Mouse (Mus musculus): ENCODE measurements around the gene Sis.

The Sis gene

GRCm38 (mm10) chr3:72967675-72968074 is at the start of gene Sis:
Gene Sis (minus strand): TSS chr3:72967863.
- DNase-seq = no peak

- no peak for DNase-seq
Measured at GRCm38 (mm10) chr3:73006045-73006444, 38.4 kb upstream of the Sis start.

GRCm38 (mm10) chr3:73002933-73003696 is 35.5 kb upstream of the Sis start:
- DNase-seq = no peak

- no peak for DNase-seq
Measured at GRCm38 (mm10) chr3:72997517-72997916, 29.9 kb upstream of the Sis start.

GRCm38 (mm10) chr3:72990992-72991391 is 23.3 kb upstream of the Sis start:
- DNase-seq = no peak

- no peak for DNase-seq
Measured at GRCm38 (mm10) chr3:72976602-72977001, 8.9 kb upstream of the Sis start.

- DNase-seq = no peak
Measured at GRCm38 (mm10) chr3:72918919-72919526, 48.6 kb downstream of the Sis start.

- DNase-seq = no peak
Measured at GRCm38 (mm10) chr3:72882501-72882900, 85.2 kb downstream of the Sis start.

GRCm38 (mm10) chr3:72868141-72868540 is 99.5 kb downstream of the Sis start:
- no peak for DNase-seq

GRCm38 (mm10) chr3:72858738-72859137 is 108.9 kb downstream of the Sis start:
- DNase-seq = no peak

- no peak for DNase-seq
Measured at GRCm38 (mm10) chr3:72855405-72855804, 112.3 kb downstream of the Sis start.

GRCm38 (mm10) chr3:72840641-72841040 is 127.0 kb downstream of the Sis start:
- DNase-seq = no peak

Data from layer of hippocampus, adult 9-11 months (tissue).